Mouse (Mus musculus) retina, postnatal 7 days (tissue): Measurements from ENCODE around the gene Aspscr1.

Experiments used
- DNase-seq: peaks from one replicate; pipeline ENCODE4 v3.0.0-alpha.2; 2012; ENCODE audit warnings: low read depth, low spot score

The Aspscr1 gene

GRCm38 (mm10) chr11:120731858-120732680, 59.3 kb downstream of the Aspscr1 start, which contains the start of gene Cbr2:
TSS of gene Cbr2 (minus strand) at chr11:120732114.
- no peak for DNase-seq

- DNase-seq = no peak
Observed at GRCm38 (mm10) chr11:120733521-120733920, 60.7 kb downstream of the Aspscr1 start.

- no peak for DNase-seq
Observed at GRCm38 (mm10) chr11:120736424-120736823, 63.7 kb downstream of the Aspscr1 start.

- DNase-seq = no peak
Observed at GRCm38 (mm10) chr11:120740981-120741380, 68.2 kb downstream of the Aspscr1 start.

- DNase-seq = no peak
Observed at GRCm38 (mm10) chr11:120744121-120744701, 71.4 kb downstream of the Aspscr1 start.

GRCm38 (mm10) chr11:120747974-120748373, 75.2 kb downstream of the Aspscr1 start:
- DNase-seq = no peak

GRCm38 (mm10) chr11:120749430-120749829, 76.7 kb downstream of the Aspscr1 start:
- DNase-seq = no peak

GRCm38 (mm10) chr11:120751606-120752005, 78.8 kb downstream of the Aspscr1 start:
- no peak for DNase-seq
